Mouse (Mus musculus): ENCODE results near the gene Krt26. TPM values are rescaled to one million over a fixed set of nuclear protein-coding genes. Genes with fewer than 3 reads are reported as not detected.

The Krt26 gene
- total RNA-seq, 1 experiment = not detected

DNA sequence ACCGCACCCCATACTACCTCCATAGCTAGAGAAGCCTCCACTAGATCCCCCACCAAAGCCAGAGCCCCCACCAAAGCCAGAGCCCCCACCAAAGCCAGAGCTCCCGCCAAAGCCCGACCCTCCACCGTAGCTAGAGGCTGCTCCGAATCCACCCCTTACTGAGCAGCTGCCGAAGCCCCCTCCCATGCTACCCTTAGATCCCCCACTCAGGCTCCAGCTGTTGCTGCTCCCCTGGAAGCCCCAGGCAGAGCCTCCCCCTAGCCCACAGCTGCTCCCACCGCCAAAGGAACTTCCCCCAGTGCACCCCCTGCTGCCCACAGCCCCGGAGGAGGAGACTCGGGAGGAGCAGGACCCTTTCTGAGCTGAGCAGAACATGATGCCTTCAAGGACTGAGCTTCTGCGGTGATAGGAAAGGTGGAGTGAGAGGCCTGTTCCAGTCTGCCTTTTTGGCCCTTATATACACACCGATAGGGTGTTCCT lies 52.9 kb downstream of the Krt26 start, which contains the start of gene Krt24:
Gene Krt24 (minus strand): TSS at position 430 of the 480 bp plus-strand sequence.
- no peak within 1 kb of the TSS for H3K9ac ChIP-seq (ENCODE audit: insufficient read depth, low read depth, low read length, poor library complexity, severe bottlenecking)
- H3K27ac ChIP-seq (ENCODE audit: insufficient read depth, low read depth, low read length, poor library complexity, severe bottlenecking) = no peak within 1 kb of the TSS

DNA sequence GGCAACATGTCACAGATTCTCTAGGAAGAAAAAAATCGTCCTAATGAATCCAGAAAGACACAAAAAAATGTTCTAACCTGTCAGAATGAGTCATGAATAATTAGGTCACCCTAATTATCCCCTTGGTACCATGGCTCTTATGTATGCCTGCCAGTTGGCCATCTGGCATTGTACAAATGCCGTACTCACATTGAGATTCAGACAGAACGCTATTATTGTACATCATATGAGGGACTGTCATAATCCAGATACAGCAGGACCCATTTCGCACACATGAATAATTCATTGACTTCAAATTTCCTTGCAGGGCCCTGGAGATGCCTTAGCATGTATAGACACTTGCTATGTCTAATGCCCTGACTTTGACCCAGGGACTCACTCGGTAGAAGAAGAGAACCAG lies 53.8 kb downstream of the Krt26 start:
- Histone ChIP-seq H3K4me3 (ENCODE audit: insufficient read depth in 1 of 2, low read depth in 1 of 2, low read length in 2 of 2, poor library complexity in 1 of 2, severe bottlenecking in 1 of 2) (no peak overlapping the region), H3K36me3 (ENCODE audit: control insufficient read depth, insufficient read depth, low read length, poor library complexity, severe bottlenecking) (no peaks in the 10 kb centered on the region), H3K9ac (ENCODE audit: insufficient read depth, low read depth, low read length, poor library complexity, severe bottlenecking) (no peak overlapping the region), H3K27ac (ENCODE audit: insufficient read depth, low read depth, low read length, poor library complexity, severe bottlenecking) (no peak overlapping the region), H3K9me3 (ENCODE audit: control insufficient read depth, insufficient read depth, low read depth, low read length) (no peaks in the 10 kb centered on the region), H3K4me1 (ENCODE audit: control insufficient read depth in 2 of 2, insufficient read depth in 2 of 2, low read length in 2 of 2, poor library complexity in 1 of 2) (no peaks in the 10 kb centered on the region)
- no peak for DNase-seq (ENCODE audit: low read depth, low spot score)
- TF ChIP-seq ZC3H11A (IDR thresholded peaks at IDR 0.05; ENCODE audit: borderline replicate concordance, low read depth, low read length) (no peak), HCFC1 (IDR thresholded peaks at IDR 0.05; ENCODE audit: borderline replicate concordance, insufficient read depth, low read length) (no peak), CHD2 (IDR thresholded peaks at IDR 0.05; ENCODE audit: low read depth, low read length) (no peak), ZNF384 (IDR thresholded peaks at IDR 0.05; ENCODE audit: low read depth, low read length) (no peak), MAFK (IDR thresholded peaks at IDR 0.05; ENCODE audit: insufficient read depth, low read depth, low read length) (no peak)
- in situ Hi-C loops (cut with MboI; ENCODE audit: low sequenced_read_pairs in 2 of 2, unreplicated experiment in 2 of 2) = no loop called here

More for the DNA sequence above, 52.9 kb downstream of the Krt26 start, which contains the start of gene Krt24:
- no peak for TF ChIP-seq CHD2 (IDR thresholded peaks at IDR 0.05; ENCODE audit: low read depth, low read length)
- TF ChIP-seq MAFK (IDR thresholded peaks at IDR 0.05; ENCODE audit: insufficient read depth, low read depth, low read length) = no peak
- TF ChIP-seq ZC3H11A (IDR thresholded peaks at IDR 0.05; ENCODE audit: borderline replicate concordance, low read depth, low read length) = no peak
- no peak for TF ChIP-seq ZNF384 (IDR thresholded peaks at IDR 0.05; ENCODE audit: low read depth, low read length)
- no peak for TF ChIP-seq HCFC1 (IDR thresholded peaks at IDR 0.05; ENCODE audit: borderline replicate concordance, insufficient read depth, low read length)
- Histone ChIP-seq H3K4me1 (ENCODE audit: control insufficient read depth in 2 of 2, insufficient read depth in 2 of 2, low read length in 2 of 2, poor library complexity in 1 of 2) (no peaks in the 10 kb centered on the region), H3K4me3 (ENCODE audit: insufficient read depth in 1 of 2, low read depth in 1 of 2, low read length in 2 of 2, poor library complexity in 1 of 2, severe bottlenecking in 1 of 2) (no peak within 1 kb of the TSS), H3K9me3 (ENCODE audit: control insufficient read depth, insufficient read depth, low read depth, low read length) (no peaks in the 10 kb centered on the region), H3K36me3 (ENCODE audit: control insufficient read depth, insufficient read depth, low read length, poor library complexity, severe bottlenecking) (no peaks in the 10 kb centered on the region)
- no peak for DNase-seq (ENCODE audit: low read depth, low spot score)
- in situ Hi-C loops (cut with MboI; ENCODE audit: low sequenced_read_pairs in 2 of 2, unreplicated experiment in 2 of 2) = no loop called here

DNA sequence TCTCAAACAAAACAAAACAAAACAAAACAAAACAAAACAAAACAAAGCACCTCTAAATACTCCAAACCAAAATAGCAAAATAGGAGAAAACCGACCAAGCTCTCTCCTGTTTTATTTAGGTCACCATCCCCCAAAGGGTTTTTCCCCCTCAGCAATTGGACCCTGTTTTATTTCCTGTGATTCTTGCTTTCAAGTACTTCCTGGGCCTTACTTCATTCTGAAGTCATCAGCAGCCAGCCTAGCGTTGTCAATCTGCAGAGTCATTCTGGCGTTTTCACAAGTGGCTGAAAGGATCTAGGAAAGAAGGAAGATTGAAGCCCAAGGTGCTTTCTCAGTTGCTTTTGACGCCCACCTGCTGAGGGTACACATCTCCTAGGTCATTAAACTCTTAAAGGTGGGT lies 54.4 kb downstream of the Krt26 start:
- Histone ChIP-seq H3K4me3 (ENCODE audit: insufficient read depth in 1 of 2, low read depth in 1 of 2, low read length in 2 of 2, poor library complexity in 1 of 2, severe bottlenecking in 1 of 2) (no peak overlapping the region), H3K9me3 (ENCODE audit: control insufficient read depth, insufficient read depth, low read depth, low read length) (no peaks in the 10 kb centered on the region), H3K27ac (ENCODE audit: insufficient read depth, low read depth, low read length, poor library complexity, severe bottlenecking) (no peak overlapping the region), H3K36me3 (ENCODE audit: control insufficient read depth, insufficient read depth, low read length, poor library complexity, severe bottlenecking) (no peaks in the 10 kb centered on the region), H3K9ac (ENCODE audit: insufficient read depth, low read depth, low read length, poor library complexity, severe bottlenecking) (no peak overlapping the region), H3K4me1 (ENCODE audit: control insufficient read depth in 2 of 2, insufficient read depth in 2 of 2, low read length in 2 of 2, poor library complexity in 1 of 2) (no peaks in the 10 kb centered on the region)
- in situ Hi-C loops (cut with MboI; ENCODE audit: low sequenced_read_pairs in 2 of 2, unreplicated experiment in 2 of 2) = no loop called here
- TF ChIP-seq ZNF384 (IDR thresholded peaks at IDR 0.05; ENCODE audit: low read depth, low read length) (no peak), HCFC1 (IDR thresholded peaks at IDR 0.05; ENCODE audit: borderline replicate concordance, insufficient read depth, low read length) (no peak), MAFK (IDR thresholded peaks at IDR 0.05; ENCODE audit: insufficient read depth, low read depth, low read length) (no peak), CHD2 (IDR thresholded peaks at IDR 0.05; ENCODE audit: low read depth, low read length) (no peak), ZC3H11A (IDR thresholded peaks at IDR 0.05; ENCODE audit: borderline replicate concordance, low read depth, low read length) (no peak)
- DNase-seq (ENCODE audit: low read depth, low spot score) = no peak

DNA sequence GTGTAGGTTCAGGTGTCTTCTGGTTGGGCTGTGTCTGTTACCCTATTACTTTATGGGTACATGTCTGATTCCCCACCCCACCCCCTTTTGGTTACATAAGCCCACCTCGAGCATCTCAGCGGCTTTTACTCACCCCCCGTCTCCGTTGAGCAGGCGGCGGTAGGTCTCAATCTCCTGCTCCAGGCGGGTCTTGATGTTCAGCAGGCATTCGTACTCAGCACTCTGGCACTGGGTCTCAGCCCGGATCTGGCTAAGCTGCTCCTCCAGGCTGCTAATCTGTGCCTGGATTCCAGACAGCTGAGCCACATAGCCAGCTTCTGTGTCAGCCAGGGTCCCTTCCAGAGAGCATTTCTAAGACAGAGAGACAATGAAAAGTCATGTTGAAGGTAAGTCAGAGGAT lies 56.6 kb downstream of the Krt26 start:
- no peaks in the 10 kb centered on the region for H3K36me3 ChIP-seq (ENCODE audit: control insufficient read depth, insufficient read depth, low read length, poor library complexity, severe bottlenecking)
- H3K27ac ChIP-seq (ENCODE audit: insufficient read depth, low read depth, low read length, poor library complexity, severe bottlenecking) = no peak overlapping the region
- H3K9ac ChIP-seq (ENCODE audit: insufficient read depth, low read depth, low read length, poor library complexity, severe bottlenecking) = no peak overlapping the region
- no peaks in the 10 kb centered on the region for H3K9me3 ChIP-seq (ENCODE audit: control insufficient read depth, insufficient read depth, low read depth, low read length)
- no peak for TF ChIP-seq ZC3H11A (IDR thresholded peaks at IDR 0.05; ENCODE audit: borderline replicate concordance, low read depth, low read length)
- no peak for TF ChIP-seq ZNF384 (IDR thresholded peaks at IDR 0.05; ENCODE audit: low read depth, low read length)
- TF ChIP-seq CHD2 (IDR thresholded peaks at IDR 0.05; ENCODE audit: low read depth, low read length) = no peak
- H3K4me1 ChIP-seq (ENCODE audit: control insufficient read depth in 2 of 2, insufficient read depth in 2 of 2, low read length in 2 of 2, poor library complexity in 1 of 2) = no peaks in the 10 kb centered on the region
- in situ Hi-C loops (cut with MboI; ENCODE audit: low sequenced_read_pairs in 2 of 2, unreplicated experiment in 2 of 2) = no loop called here
- H3K4me3 ChIP-seq (ENCODE audit: insufficient read depth in 1 of 2, low read depth in 1 of 2, low read length in 2 of 2, poor library complexity in 1 of 2, severe bottlenecking in 1 of 2) = no peak overlapping the region
- DNase-seq (ENCODE audit: low read depth, low spot score) = no peak

DNA sequence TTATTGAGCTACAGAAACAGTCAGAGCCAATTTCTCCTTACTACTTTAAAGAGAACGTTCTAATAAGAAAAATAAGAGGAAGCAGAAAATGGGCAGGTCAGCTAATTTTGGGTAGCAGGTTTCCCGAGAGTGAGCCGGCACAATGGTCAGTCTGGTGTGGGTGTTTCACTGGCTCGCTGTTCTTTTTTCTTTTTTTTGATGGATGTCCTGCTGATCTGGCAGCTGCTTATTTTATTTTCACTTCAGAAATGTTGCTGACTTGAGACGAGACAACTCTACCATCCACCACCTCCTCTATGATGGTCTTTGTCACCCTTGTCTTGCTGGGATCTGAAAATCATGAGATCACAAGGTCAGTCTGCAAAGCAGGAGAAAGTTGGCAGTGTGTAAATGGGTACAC lies 57.8 kb downstream of the Krt26 start:
- no peak overlapping the region for H3K27ac ChIP-seq (ENCODE audit: insufficient read depth, low read depth, low read length, poor library complexity, severe bottlenecking)
- TF ChIP-seq CHD2 (IDR thresholded peaks at IDR 0.05; ENCODE audit: low read depth, low read length) (no peak), ZC3H11A (IDR thresholded peaks at IDR 0.05; ENCODE audit: borderline replicate concordance, low read depth, low read length) (no peak), ZNF384 (IDR thresholded peaks at IDR 0.05; ENCODE audit: low read depth, low read length) (no peak), MAFK (IDR thresholded peaks at IDR 0.05; ENCODE audit: insufficient read depth, low read depth, low read length) (no peak), HCFC1 (IDR thresholded peaks at IDR 0.05; ENCODE audit: borderline replicate concordance, insufficient read depth, low read length) (no peak)
- no peaks in the 10 kb centered on the region for H3K4me1 ChIP-seq (ENCODE audit: control insufficient read depth in 2 of 2, insufficient read depth in 2 of 2, low read length in 2 of 2, poor library complexity in 1 of 2)
- in situ Hi-C loops (cut with MboI; ENCODE audit: low sequenced_read_pairs in 2 of 2, unreplicated experiment in 2 of 2) = no loop called here
- DNase-seq (ENCODE audit: low read depth, low spot score) = no peak
- no peaks in the 10 kb centered on the region for H3K9me3 ChIP-seq (ENCODE audit: control insufficient read depth, insufficient read depth, low read depth, low read length)
- H3K4me3 ChIP-seq (ENCODE audit: insufficient read depth in 1 of 2, low read depth in 1 of 2, low read length in 2 of 2, poor library complexity in 1 of 2, severe bottlenecking in 1 of 2) = no peak overlapping the region
- no peaks in the 10 kb centered on the region for H3K36me3 ChIP-seq (ENCODE audit: control insufficient read depth, insufficient read depth, low read length, poor library complexity, severe bottlenecking)
- H3K9ac ChIP-seq (ENCODE audit: insufficient read depth, low read depth, low read length, poor library complexity, severe bottlenecking) = no peak overlapping the region

Other genes starting within 250 kb of the Krt26 start
- gene Tns4, start 248.7 kb downstream of the Krt26 start, total RNA-seq (2012; rRNA removed) = 1.1 and 1.2 TPM in 2 replicates
- 0.58 and 1.4 TPM in 2 replicates for gene Ccr7, start 182.9 kb downstream of the Krt26 start, total RNA-seq (2012; rRNA removed)
- gene Smarce1, start 106.9 kb downstream of the Krt26 start, total RNA-seq (2012; rRNA removed) = 85.4 and 130 TPM in 2 replicates
- gene Krt222, start 93.9 kb downstream of the Krt26 start, total RNA-seq (2012; rRNA removed) = 0.11 and 0.22 TPM in 2 replicates
- gene Krt24, start 52.7 kb downstream of the Krt26 start, total RNA-seq (2012; rRNA removed) = not detected in 2 replicates
- gene Krt25, start 15.0 kb downstream of the Krt26 start, total RNA-seq (2012; rRNA removed) = not detected in 2 replicates
- 0.13 TPM in 1 of 2 replicates, not detected in the other for gene Krt27, start 13.1 kb upstream of the Krt26 start, total RNA-seq (2012; rRNA removed)
- gene Krt28, start 36.9 kb upstream of the Krt26 start, total RNA-seq (2012; rRNA removed) = 0.18 and 0.32 TPM in 2 replicates
- 0.53 and 2.8 TPM in 2 replicates for gene Krt10, start 51.4 kb upstream of the Krt26 start, total RNA-seq (2012; rRNA removed)
- gene Krt12, start 84.3 kb upstream of the Krt26 start, total RNA-seq (2012; rRNA removed) = 0.37 and 0.49 TPM in 2 replicates
- gene Krt20, start 100.2 kb upstream of the Krt26 start, total RNA-seq (2012; rRNA removed) = 1.8 and 2.4 TPM in 2 replicates
- 0.16 and 0.18 TPM in 2 replicates for gene Krt23, start 155.2 kb upstream of the Krt26 start, total RNA-seq (2012; rRNA removed)
- gene Krt39, start 183.4 kb upstream of the Krt26 start, total RNA-seq (2012; rRNA removed) = not detected in 2 replicates
- gene Krt40, start 205.2 kb upstream of the Krt26 start, total RNA-seq (2012; rRNA removed) = not detected in 2 replicates
- gene Krtap3-3, start 212.9 kb upstream of the Krt26 start, total RNA-seq (2012; rRNA removed) = not detected in 2 replicates
- not detected in 2 replicates for gene Krtap3-2, start 218.9 kb upstream of the Krt26 start, total RNA-seq (2012; rRNA removed)
- gene Gm11939, start 221.5 kb upstream of the Krt26 start, total RNA-seq (2012; rRNA removed) = not detected in 2 replicates
- not detected in 2 replicates for gene Krtap3-1, start 228.7 kb upstream of the Krt26 start, total RNA-seq (2012; rRNA removed)
- gene Krtap1-5, start 243.1 kb upstream of the Krt26 start, total RNA-seq (2012; rRNA removed) = not detected in 2 replicates
- not detected in 2 replicates for gene Krtap1-4, start 245.7 kb upstream of the Krt26 start, total RNA-seq (2012; rRNA removed)